Mouse (Mus musculus): ENCODE data around the gene Lst1. TPM values are rescaled to one million over a fixed set of nuclear protein-coding genes. Genes with fewer than 3 reads are reported as not detected.

Gene Lst1
- total and polyA plus RNA-seq, 3 experiments, result 15.2 to 29.0 TPM; not detected in 1

DNA sequence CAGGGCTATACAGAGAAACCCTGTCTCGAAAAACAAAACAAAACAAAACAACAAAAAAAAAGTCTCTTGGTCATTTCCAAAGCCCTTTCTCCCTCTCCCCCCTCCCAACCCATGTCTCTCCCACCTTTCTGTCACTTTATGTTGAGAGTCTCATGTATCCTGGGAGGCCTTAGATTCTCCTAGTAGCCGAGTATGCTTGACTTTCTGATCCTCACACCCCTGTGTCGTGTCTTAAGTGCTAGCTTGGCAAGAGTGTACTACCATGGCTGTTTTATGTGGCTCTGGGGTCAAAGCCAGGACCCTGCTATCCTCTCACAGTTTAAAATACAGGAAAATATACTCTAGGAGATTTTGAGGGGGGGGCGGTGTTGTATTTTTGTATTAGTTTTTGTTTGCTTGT is 894 bp downstream of the Lst1 start:
- peak overlapping the region; percentile 81 for H3K27ac ChIP-seq (ENCODE audit: control insufficient read depth, low read depth, low read length)
- H3K9me3 ChIP-seq (replicated peaks; ENCODE audit: insufficient read depth, low read length), result no peaks in the 10 kb centered on the region
- no peak for DNase-seq (ENCODE audit: low read depth, low spot score)
- H3K9ac ChIP-seq (ENCODE audit: control insufficient read depth, low read depth, low read length, poor library complexity, severe bottlenecking), result peak overlapping the region; percentile 38
- H3K27me3 ChIP-seq (ENCODE audit: control insufficient read depth in 1 of 2, insufficient read depth in 2 of 2, low read length in 2 of 2), result no peaks in the 10 kb centered on the region
- TF ChIP-seq HCFC1 (IDR thresholded peaks at IDR 0.05; ENCODE audit: low read depth, low read length), result no peak
- TF ChIP-seq KAT2A (conservative IDR thresholded peaks at IDR 0.05; ENCODE audit: low read depth, low read length), result no peak
- peaks cover 0 to 37% of the 10 kb centered on the region in 2 experiments; a peak in 2 of 4 replicates for H3K36me3 ChIP-seq (ENCODE audit: control insufficient read depth in 1 of 2, insufficient read depth in 2 of 2, low read length in 2 of 2)
- no peak overlapping the region for H3K4me3 ChIP-seq (ENCODE audit: control insufficient read depth in 1 of 2, insufficient read depth in 1 of 2, low read depth in 2 of 2, low read length in 2 of 2)
- peaks cover 18 to 43% of the 10 kb centered on the region in 2 experiments for H3K4me1 ChIP-seq (ENCODE audit: control insufficient read depth in 1 of 2, insufficient read depth in 2 of 2, low read length in 2 of 2)
- H3K79me2 ChIP-seq (ENCODE audit: control insufficient read depth, insufficient read depth, low read length, poor library complexity), result no peaks in the 10 kb centered on the region

DNA sequence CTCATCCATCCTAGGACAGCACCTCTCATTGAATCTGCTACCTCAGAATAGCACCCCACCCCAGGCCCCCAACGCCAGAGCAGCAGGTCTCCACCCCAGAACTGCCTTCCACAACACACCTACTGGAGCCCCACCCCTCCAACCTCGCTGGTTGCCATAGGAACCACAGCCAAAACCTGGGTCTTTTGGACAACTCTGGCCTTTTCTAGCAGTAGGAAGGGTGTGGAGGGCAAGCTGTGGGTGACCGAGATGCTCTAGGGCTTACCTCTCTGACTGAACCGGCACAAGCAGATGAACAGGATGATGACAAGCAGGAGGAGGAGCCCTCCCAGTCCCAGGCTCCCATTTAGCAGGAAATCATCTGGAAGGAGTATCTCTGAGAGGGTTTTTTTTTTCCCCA is 1.6 kb downstream of the Lst1 start:
- peak; percentile 80 for DNase-seq (ENCODE audit: low read depth, low spot score)

More for the DNA sequence above, 1.6 kb downstream of the Lst1 start:
- Histone ChIP-seq H3K79me2 (ENCODE audit: control insufficient read depth, insufficient read depth, low read length, poor library complexity) (no peaks in the 10 kb centered on the region), H3K9me3 (replicated peaks; ENCODE audit: insufficient read depth, low read length) (no peaks in the 10 kb centered on the region), H3K36me3 (ENCODE audit: control insufficient read depth in 1 of 2, insufficient read depth in 2 of 2, low read length in 2 of 2) (peaks cover 0 to 37% of the 10 kb centered on the region in 2 experiments; a peak in 2 of 4 replicates), H3K4me1 (ENCODE audit: control insufficient read depth in 1 of 2, insufficient read depth in 2 of 2, low read length in 2 of 2) (peaks cover 17 to 43% of the 10 kb centered on the region in 2 experiments), H3K27me3 (ENCODE audit: control insufficient read depth in 1 of 2, insufficient read depth in 2 of 2, low read length in 2 of 2) (no peaks in the 10 kb centered on the region), H3K4me3 (ENCODE audit: control insufficient read depth in 1 of 2, insufficient read depth in 1 of 2, low read depth in 2 of 2, low read length in 2 of 2) (peak overlapping the region; percentile 57 to 65), H3K27ac (ENCODE audit: control insufficient read depth, low read depth, low read length) (peak overlapping the region; percentile 81), H3K9ac (ENCODE audit: control insufficient read depth, low read depth, low read length, poor library complexity, severe bottlenecking) (peak overlapping the region; percentile 64)
- no peak for TF ChIP-seq TCF12 (IDR thresholded peaks at IDR 0.05; ENCODE audit: low read depth, low read length)
- TF ChIP-seq ETS1 (IDR thresholded peaks at IDR 0.05; ENCODE audit: low read depth, low read length), result no peak
- TF ChIP-seq MYB (IDR thresholded peaks at IDR 0.05; ENCODE audit: low read depth, low read length), result no peak
- TF ChIP-seq TAL1 (IDR thresholded peaks at IDR 0.05; ENCODE audit: low read length), result no peak
- TF ChIP-seq E2F4 (IDR thresholded peaks at IDR 0.05; ENCODE audit: borderline replicate concordance, low read depth, low read length), result no peak
- 0 out of 2 replicates have a peak, but pooled peaks have one; percentile 51 for TF ChIP-seq CHD1 (IDR thresholded peaks at IDR 0.05; ENCODE audit: low read depth, low read length)
- TF ChIP-seq ZNF384 (IDR thresholded peaks at IDR 0.05; ENCODE audit: low read depth, low read length), result peak; percentile 64
- no peak for TF ChIP-seq RAD21 (IDR thresholded peaks at IDR 0.05; ENCODE audit: low read depth, low read length)
- TF ChIP-seq ZKSCAN1 (IDR thresholded peaks at IDR 0.05; ENCODE audit: low read depth, low read length), result no peak
- no peak for TF ChIP-seq BHLHE40 (IDR thresholded peaks at IDR 0.05; ENCODE audit: borderline replicate concordance, low read depth, low read length)
- no peak for TF ChIP-seq ZMIZ1 (IDR thresholded peaks at IDR 0.05; ENCODE audit: low read depth, low read length)
- TF ChIP-seq TBP (IDR thresholded peaks at IDR 0.05; ENCODE audit: low read depth, low read length), result no peak
- TF ChIP-seq JUND (IDR thresholded peaks at IDR 0.05; ENCODE audit: low read depth, low read length), result no peak
- no peak for TF ChIP-seq USF2 (IDR thresholded peaks at IDR 0.05; ENCODE audit: borderline replicate concordance in 1 of 2, insufficient read depth in 1 of 2, low read depth in 1 of 2, low read length in 2 of 2)
- no peak for TF ChIP-seq NRF1 (IDR thresholded peaks at IDR 0.05; ENCODE audit: insufficient read depth, low read depth, low read length, poor library complexity, severe bottlenecking)
- no peak for TF ChIP-seq GABPA (IDR thresholded peaks at IDR 0.05; ENCODE audit: low read depth, low read length)
- no peak for TF ChIP-seq EP300 (IDR thresholded peaks at IDR 0.05; ENCODE audit: low read depth in 1 of 2, low read length in 2 of 2)
- TF ChIP-seq MAZ (IDR thresholded peaks at IDR 0.05; ENCODE audit: low read depth, low read length), result 0 out of 2 replicates have a peak, but pooled peaks have one; percentile 21
- no peak for TF ChIP-seq ZC3H11A (IDR thresholded peaks at IDR 0.05; ENCODE audit: low read depth, low read length)
- no peak for TF ChIP-seq MYC (IDR thresholded peaks at IDR 0.05; ENCODE audit: low read depth, low read length)
- 0 out of 2 replicates have a peak, but pooled peaks have one; percentile 20 for TF ChIP-seq NELFE (IDR thresholded peaks at IDR 0.05; ENCODE audit: low read depth, low read length)
- TF ChIP-seq POLR2A (IDR thresholded peaks at IDR 0.05; ENCODE audit: control insufficient read depth in 1 of 2, insufficient read depth in 1 of 2, low read depth in 1 of 2, low read length in 2 of 2, poor library complexity in 1 of 2), result no peak
- no peak for TF ChIP-seq CTCF (IDR thresholded peaks at IDR 0.05 in 2 of 3, conservative IDR thresholded peaks at IDR 0.05 in 1 of 3; ENCODE audit: control insufficient read depth in 1 of 3, insufficient read depth in 1 of 3, low read depth in 2 of 3, low read length in 3 of 3, poor library complexity in 1 of 3, severe bottlenecking in 1 of 3)
- TF ChIP-seq MXI1 (IDR thresholded peaks at IDR 0.05; ENCODE audit: low read depth, low read length), result no peak
- TF ChIP-seq SIN3A (IDR thresholded peaks at IDR 0.05; ENCODE audit: low read length), result no peak
- TF ChIP-seq GATA1 (IDR thresholded peaks at IDR 0.05; ENCODE audit: low read depth, low read length), result no peak

Data from MEL (cell line).